Mouse (Mus musculus) left cerebral cortex, adult 8-10 months (tissue): ENCODE measurements at regions not wholly inside any gene's neighbourhood (a gene's known extent, or its start where the extent isn't known, plus 50 kb on each side); places are given as distances from the start of the nearest gene placed in this dataset.
A peak's percentile ranks its signal among the peaks of the same experiment; 100 is the strongest.

Experiments
- DNase-seq, 2 experiments: peaks; one replicate each; pipeline ENCODE4 v3.0.0; 2022; ENCODE audit warnings: low spot score in 2 of 2

DNA sequence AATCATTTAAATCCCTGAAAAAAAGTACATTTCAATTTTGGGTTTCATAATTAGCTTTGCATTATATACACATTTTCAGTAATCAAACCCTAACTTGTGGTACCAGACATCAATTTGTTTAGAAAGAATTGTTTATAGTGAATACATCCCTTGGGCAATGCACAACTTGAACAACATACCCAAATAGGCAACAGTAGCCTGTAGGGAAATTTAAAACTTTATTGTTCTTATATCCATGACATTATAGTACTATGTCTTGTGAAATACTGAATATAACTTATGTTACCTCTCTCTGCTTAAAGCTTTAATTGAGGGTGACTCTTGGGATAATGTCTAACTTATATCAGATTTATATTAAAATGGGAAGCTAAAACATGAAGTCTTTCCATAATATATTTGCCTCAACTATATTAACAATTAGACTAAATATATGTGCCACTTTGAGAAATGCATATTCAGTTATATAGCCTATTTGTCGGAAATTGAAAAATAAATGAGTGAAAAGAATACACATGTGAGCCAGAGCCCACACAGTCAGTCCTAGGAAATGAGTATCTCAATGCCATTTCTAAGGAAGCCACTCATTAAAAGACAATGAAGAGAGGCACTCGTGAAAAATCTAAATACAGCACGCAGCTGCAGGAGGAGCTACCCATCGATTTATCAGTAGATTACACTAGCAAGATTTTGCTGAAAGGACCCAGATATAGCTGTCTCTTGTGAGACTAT is 458.1 kb upstream of the Slitrk6 start:
- no peak for DNase-seq

DNA sequence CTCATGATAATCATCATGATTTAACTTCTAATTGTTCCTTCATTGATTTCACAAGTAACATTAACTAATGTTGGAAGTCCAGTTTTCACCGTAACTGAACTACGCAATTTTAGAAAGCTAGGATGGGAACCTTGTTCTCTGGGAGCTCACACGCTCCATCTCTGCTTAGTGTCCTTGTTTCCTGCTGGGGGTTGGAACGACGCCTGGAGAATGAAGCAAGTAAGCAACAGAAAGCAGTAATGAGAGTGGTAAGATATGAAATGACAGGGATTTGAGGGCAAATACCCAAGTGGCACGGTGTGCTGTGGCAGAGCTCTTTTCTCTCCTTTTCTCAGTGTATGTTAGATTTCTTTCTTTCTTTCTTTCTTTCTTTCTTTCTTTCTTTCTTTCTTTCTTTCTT is 448.0 kb upstream of the Slitrk5 start:
- no peak for DNase-seq

DNA sequence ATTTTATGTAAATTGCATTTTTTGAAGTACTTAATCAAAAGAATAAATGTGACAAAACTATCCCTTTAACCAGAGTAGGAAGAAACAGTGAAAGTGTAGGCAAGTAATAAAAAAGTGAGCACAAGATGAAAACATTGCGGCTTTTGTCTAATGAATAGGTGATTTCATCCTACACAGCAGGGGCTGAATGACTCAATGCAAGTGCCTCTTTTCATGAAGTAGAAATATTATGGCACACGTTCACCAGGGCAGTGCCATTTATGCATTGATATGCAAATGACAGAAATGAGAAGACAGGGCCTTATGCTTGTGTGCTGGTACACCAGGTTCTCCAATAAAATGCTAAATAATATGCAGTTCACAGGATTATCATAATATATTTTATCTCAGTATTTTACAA is 435.8 kb upstream of the Slitrk5 start:
- DNase-seq = no peak

DNA sequence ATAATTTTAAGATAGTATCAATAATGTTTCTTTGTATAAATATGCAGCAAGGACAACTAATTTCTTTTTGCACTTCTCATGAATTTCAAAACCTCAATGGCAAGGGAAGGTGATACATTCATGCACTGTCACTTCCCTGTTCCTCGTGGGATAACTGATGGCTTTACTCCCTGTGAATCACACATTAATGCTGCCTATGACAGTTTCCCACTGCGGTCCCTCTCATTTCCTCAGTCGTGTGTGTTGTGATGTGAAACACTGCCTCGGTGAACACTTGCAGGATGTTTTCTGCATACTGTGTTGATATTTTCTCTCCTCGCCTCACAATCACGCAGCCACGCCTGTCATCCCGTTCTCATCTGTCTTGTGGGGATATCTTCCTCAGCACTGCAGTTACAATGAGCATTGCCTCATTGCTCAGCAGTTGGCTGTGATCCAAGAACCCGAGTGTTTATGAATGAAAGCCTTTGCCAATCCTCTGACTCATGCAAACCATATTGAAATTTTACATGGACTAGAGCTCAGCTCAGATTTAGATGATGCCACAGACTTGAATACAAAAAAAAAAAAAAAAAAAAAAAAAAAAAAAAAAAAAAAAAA is 425.4 kb upstream of the Slitrk5 start:
- peak; percentile 15 to 72 for DNase-seq

DNA sequence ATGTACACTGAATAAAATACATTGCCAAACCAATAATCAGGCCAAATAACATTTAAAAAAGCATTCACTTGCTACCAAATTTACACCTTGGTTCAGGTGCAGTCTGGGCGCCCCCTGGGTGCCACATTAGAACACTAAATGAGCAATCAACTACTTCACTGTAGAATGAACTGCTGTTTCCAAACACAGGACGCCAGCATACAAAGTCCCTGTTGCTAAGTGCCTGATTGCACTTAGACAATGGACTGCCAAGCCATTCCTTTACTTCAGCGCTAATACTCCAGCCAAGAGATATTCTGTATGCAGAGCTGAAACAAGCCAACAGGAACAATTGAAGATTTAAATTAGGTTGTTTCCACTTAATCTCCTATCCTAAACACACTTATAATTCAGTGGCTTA is 421.7 kb upstream of the Slitrk5 start:
- peak in 1 of 2 experiments; percentile 6 for DNase-seq

DNA sequence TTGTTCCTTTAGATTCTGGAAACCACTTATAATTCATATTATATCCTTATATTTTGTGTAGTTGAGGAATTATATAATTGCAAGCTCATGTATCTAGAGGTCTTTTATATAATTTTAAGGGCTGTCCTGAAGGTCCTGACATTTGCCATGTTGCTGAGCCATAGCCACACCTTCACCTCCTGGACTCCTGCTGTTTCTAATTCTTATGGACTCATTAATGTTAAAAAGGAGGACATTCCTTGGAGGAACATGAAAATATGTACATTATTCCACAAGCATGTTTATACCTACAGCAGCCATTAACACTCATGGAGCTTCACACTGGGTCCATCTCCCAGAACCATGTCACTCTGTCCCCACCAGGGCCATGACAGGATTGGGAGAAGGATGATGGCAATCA is 413.2 kb upstream of the Slitrk5 start:
- DNase-seq = no peak

DNA sequence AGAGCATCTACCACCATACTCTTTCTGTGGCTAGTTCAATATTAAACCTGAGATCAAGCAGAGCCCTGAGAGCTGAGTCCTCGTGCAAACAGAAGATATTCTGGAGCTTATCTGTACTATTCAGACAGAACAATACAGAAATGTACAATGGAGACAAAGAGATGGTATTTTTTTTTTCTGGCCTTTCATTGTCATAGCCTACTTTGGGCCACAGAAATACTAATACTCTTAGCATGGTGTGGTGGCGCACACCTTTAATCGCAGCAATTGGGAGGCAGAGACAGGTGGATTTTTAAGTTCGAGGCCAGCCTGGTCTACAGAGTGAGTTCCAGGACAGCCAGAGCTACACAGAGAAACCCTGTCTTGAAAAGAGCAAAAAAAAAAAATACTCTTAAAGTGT is 404.7 kb upstream of the Slitrk5 start:
- no peak for DNase-seq

DNA sequence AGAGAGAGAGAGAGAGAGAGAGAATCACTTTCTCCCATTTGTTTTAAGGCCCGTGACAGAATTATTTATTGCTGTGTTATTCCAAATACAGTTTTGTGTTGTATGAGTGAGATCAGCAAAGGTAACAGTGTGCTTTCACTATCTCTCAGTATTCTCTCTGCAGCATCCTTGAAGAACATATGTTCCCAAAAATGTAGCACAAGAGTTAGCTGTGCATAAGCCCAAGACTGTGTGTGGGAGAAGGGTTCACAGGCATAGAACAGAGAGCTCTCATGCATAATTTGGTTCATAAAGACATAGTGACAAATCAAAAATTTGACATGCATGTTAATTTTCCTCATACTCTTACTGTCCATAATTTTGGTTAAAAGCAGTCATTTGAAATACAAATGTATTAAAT is 393.5 kb upstream of the Slitrk5 start:
- no peak for DNase-seq

DNA sequence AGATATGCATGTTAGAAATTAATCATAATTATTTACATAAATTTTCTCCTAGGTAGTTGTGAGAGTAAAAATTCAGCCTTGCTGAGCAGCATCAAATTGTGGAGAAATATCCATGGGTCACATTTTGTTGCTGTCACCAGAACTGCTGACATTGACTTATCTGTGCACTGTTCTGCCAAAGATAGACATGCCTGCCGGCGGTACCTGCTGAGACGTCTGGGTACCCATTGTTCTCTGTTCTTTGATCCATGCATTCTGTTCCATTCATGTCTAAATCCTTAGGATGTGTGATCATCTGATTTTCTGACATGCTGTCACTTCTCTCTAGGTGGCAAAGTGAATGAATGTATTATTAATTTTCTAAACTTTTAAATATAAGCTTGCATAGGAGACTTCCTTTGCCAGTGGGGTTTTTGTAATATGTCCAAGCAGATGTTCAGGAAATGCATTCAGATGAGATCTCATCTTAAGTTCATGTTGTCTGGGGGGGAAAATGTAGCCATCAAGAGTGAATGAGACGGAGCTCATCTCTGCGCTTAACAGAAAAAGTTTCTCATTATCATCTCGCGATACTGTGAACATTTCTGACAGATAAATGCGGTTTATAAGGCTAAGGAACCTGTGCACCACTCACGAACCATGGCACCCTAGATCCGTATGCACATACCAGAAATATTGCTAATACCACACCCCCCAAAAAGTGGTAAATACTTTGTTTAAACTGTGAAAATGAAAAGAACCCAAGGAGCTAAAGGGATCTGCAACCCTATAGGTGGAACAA is 391.0 kb upstream of the Slitrk5 start:
- no peak for DNase-seq

DNA sequence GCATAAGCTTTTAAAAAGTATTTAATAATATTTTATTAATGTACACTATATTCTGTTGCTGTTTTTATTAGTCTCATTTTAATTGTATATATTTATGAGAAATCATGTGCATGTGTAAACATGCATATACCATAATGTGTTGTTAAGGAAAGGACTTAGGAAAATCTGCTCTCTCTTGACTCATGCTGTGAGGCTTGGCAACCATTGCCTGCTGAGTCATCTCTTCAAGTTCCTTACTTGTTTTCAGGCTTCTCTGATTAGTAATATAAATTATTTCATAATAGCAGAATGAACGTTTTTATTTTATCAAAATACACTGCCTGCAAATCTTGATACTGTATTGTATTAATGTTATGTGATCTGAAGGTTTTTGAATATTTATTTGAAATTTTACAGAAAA is 388.9 kb upstream of the Slitrk5 start:
- DNase-seq = no peak

DNA sequence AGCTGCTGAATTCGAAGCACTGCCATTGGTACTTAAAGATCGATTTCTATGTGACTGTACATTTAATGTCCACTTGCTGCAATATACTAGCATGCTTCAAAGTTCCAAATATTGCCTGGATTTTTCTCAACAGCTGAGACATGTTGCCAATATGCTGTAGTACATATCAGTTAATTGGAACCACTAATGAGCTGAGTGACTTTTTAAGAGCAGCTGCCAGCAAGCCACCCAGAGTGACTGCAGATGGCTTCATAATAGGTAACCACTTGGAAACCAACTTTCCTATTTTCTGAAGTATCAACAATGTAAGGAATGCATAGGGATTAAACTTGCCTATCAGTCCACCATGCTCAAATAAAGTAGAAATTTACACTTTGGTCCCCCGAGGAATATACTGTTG is 379.4 kb upstream of the Slitrk5 start:
- no peak for DNase-seq

DNA sequence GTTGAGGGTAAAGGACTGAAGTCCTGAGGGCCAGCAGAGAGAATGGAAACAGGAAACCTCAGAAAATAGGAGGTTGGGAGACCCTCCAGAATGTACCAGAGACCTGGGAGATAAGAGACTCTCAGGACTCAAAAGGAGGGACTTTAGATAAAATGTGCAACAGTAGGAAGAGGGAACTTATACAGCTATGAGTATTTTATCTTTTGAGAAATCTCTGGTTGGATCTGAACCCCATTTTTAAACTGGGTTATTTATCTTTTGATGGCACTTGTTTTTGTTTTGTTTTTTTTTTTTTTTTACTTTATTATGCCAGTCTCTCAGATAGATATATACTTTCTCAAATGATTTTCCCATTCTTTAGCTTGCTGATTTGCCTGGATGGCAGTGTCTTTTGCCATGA is 377.1 kb upstream of the Slitrk5 start:
- DNase-seq = no peak

DNA sequence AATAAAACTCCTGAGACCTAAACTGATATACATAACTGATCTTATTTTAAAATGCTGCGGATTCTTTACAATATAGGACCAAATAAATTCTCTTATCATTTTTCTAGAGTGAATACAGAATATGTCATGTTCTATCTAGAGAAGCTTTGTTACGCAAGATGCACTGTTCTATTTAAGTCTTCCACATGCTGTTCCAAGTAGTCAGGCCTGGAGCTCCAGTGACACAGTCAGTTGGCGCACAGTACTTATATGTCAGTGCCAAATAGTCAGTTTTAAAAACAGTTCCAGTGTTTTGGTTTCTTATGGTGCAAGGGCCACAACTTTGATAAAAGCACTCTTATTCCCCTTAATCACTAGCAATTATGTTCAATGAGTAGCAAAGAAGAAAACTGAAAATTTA is 344.3 kb upstream of the Slitrk5 start:
- DNase-seq = peak in 1 of 2 experiments; percentile 6

DNA sequence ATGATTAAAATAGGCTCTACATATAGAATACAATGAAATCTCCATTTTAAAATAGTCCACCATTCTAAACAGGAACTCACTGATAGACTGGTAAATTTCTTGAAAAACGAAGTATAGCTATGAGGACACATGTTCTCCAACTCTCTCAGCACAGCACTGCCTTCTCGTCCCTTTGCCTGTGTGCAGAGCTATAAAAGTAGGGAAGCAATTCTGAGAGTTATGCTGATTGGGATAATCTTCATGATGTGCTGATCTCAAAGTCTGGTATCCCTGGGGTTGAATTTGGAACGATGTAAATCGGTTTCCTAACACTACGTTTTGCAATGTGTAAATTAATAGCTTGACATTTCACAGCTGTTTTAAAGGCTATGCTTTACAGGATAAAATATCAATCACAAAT is 321.4 kb upstream of the Slitrk5 start:
- no peak for DNase-seq

DNA sequence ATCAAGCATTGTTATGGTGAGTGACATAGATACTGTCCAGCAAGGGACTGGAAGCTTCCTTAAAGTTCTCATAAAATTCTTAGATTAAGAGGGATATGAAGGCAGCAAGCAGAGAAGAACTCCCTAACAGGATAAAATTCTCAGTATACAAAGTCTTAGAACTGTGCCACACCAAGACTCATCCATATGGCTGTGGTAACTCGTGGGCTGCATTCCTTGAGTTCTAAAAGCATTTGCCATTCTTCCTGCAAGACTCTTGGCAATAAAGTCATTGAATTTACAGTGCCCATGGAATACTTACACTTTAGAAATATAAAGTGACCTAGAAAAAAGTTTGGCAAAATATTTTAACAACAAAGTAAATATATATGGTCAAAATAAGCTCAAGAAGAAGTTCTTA is 278.1 kb upstream of the Slitrk5 start:
- DNase-seq = no peak

DNA sequence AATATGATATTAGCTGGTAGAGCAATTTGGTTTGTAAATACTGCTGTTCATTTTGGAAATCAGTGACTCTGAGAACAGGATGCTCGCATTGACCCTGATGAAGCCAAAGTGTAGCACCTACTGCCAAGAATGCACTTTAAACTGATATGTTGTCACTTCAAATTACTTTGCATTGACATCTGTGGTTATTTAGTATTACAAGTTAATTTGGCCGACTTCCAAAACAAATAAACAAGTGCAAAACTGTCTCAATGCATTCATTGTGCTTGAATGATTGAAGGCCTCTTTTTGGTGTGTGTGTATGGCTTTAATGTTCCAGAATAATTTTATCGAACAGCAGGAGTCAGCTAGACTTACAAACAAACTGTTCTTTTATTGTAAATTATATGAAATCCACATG is 274.1 kb upstream of the Slitrk5 start:
- no peak for DNase-seq

DNA sequence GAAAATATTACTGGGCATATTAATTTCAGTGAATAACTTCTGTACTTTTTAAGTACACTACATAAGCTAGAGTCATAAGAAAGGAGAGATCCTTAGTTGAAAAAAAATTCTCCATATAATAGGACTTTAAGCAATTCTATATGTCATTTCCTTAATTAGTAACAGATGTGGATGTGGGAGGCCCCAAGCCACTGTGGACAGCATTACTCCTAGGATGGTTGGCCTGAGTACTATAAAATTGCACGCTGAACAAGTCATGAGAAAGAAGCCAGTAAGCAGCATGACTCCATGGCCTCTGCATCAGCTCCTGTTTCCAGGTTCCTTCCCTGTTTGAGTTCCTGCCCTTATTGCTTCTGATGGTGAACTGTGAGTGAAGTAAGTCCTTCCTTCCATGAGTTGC is 272.4 kb upstream of the Slitrk5 start:
- no peak for DNase-seq

DNA sequence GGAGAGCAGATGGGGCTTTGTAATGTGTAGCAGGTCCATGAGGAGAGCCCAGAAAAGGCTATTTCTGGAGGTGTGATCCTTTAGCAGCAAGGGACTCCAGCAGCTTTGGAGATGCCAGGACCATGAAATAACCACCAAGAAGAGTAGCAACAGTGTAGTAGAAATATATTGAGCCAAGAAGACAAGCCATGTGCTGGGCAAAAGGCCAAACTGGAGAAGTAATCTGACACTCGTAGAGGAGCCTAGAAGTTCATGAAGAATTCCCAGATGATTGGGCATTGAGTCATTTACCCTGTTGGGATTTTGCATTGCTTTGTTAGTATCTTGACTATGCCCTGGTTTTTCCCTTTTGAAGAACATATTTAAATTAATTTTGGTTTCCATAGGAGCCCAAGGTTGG is 271.3 kb upstream of the Slitrk5 start:
- DNase-seq = no peak

DNA sequence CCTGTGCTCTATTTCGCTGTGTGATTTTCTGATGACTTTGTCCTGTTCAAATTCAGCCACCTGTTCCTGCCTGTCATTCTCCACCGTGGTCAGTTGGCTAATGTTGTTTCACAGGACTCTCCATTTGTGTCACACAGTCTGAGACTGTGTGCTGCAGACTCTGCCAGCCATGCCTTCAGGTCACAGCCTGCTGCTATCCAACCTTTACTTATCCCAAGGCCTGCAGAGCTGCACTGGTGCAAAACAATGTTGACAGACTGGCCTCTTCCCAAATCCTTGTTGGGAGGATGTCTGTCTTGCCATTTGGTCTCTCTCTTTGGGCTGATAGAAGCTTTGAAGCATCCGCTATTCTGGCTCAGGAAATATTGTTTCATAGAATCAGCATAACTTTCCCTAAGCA is 261.4 kb upstream of the Slitrk5 start:
- no peak for DNase-seq

DNA sequence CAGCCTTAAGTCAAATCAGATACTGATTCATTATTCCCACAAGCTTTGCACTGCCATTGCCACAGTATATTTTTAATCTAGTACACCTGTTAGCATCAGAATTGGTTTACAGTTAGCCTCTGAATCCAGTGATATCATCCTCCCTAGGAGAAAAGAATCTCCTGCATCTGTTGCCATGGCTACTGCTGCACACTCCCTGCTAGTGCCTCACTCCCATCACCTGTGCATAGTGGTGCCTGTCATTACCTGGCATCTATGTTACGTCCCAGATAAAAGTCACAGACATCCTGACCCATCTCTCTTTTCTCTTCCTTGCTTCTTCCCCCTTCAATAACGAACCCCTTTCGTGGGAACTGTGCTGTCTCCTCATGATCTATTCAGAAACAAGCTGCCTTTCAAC is 256.4 kb upstream of the Slitrk5 start:
- no peak for DNase-seq

DNA sequence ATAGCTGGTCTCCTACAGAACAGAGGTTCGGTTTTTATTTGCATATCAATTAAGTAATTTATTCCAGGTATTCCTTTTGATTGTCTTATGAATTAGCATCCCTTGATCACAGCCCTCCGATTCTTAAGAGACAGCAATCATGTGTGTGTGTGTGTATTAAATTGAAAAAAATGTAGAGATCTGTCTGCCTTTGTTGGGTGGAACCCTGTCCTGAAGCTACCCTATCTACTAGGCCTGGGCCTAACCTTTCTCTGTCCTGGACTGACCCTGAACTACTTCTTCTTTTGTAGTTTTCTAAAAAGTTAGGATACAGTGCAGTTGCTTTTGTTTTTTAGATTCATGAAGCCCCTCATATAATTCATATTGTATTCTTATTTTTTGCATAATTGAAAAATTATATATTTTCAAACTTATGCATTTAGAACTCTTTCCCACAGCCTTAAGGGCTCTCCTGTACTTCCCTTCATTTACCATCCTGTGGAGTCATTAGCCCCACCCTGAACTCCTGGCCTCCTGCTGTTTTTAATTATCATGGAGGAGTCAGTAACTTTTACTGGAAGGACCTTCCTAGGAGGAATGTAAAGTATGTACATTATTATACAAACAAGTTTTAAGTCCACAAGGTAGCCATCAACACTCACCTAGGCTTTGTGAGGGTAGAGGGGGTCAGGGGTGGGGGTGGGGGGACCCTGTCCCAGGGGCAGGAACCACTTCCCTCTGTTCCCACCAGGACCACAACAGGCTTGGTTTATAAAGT is 245.6 kb upstream of the Slitrk5 start:
- DNase-seq = no peak
